Comparison of ENCODE assay signal across 21 mouse cellular contexts in the genomic region with DNA sequence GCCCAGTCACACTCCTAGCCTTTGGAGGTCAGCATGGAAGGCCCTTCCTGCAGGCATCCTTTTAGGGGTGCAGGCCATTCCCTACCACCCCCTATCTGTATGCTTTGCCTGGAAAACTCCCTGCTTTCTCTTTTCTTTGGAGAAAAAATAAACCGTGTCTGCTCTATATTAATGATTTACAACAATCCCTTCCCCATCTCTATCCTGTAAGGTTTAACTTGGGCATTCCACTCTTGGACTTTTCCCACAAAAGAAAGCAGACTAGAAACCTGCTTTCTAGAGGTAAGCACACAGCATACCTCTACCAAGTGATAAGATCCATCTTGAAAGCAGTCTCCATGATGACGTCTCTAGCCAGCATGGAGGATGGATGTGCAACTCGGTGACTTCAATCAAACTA.
"Had no signal": no experiment of that assay in that cellular context is flagged by ENCODE, and none has a peak within 500 bp of the region (broad histone marks: within the 10 kb centered on the region; RNA-seq: fewer than 3 reads in every experiment).

No protein-coding gene starts in this region.

- DNase-seq: gastrocnemius, adult 2 months; gastrocnemius, postnatal 10 days; gastrocnemius, postnatal 25 days; heart, adult 18-20 months; heart, postnatal 10 days; heart, postnatal 4 days; liver; liver, postnatal 0 days had no signal

- H3K4me2 ChIP-seq: hindbrain, embryonic 12.5 days; liver, embryonic 12.5 days had no signal

- H3K27ac ChIP-seq: hindbrain, embryonic 10.5 days; hindbrain, embryonic 12.5 days; intestine, embryonic 15.5 days; limb, embryonic 10.5 days; limb, embryonic 12.5 days; liver, embryonic 12.5 days had no signal

- H3K9me3 ChIP-seq: heart, embryonic 10.5 days; hindbrain, embryonic 10.5 days; hindbrain, embryonic 12.5 days; intestine, embryonic 15.5 days; limb, embryonic 10.5 days; liver, embryonic 12.5 days; liver, embryonic 15.5 days had no signal

- ATAC-seq: inflammation-experienced regulatory T-cells, adult 6 months; intestine, embryonic 15.5 days; intestine, postnatal 0 days; liver, postnatal 0 days had no signal

- H3K27me3 ChIP-seq: heart, embryonic 12.5 days; hindbrain, embryonic 12.5 days; intestine, embryonic 15.5 days; liver, embryonic 15.5 days had no signal

- H3K9ac ChIP-seq: heart, embryonic 12.5 days; hindbrain, embryonic 12.5 days; intestine, embryonic 15.5 days; limb, embryonic 12.5 days; liver, embryonic 12.5 days; liver, embryonic 15.5 days; liver, postnatal 0 days had no signal

- H3K4me3 ChIP-seq: gastrocnemius, adult 2 months; heart, embryonic 10.5 days; heart, embryonic 12.5 days; hindbrain, embryonic 10.5 days; hindbrain, embryonic 12.5 days; intestine, embryonic 15.5 days; layer of hippocampus, adult 2 months; left cerebral cortex, adult 2 months; limb, embryonic 10.5 days; limb, embryonic 12.5 days; liver, embryonic 12.5 days; liver, embryonic 15.5 days had no signal

- H3K36me3 ChIP-seq: hindbrain, embryonic 10.5 days; hindbrain, embryonic 12.5 days; intestine, embryonic 15.5 days; limb, embryonic 10.5 days; limb, embryonic 12.5 days; liver, embryonic 12.5 days; liver, embryonic 15.5 days had no signal
